Mouse (Mus musculus): ENCODE measurements around the gene Rpl24. TPM values are rescaled to one million over a fixed set of nuclear protein-coding genes. Genes with fewer than 3 reads are reported as not detected.

Rpl24 gene
- polyA plus RNA-seq, 1 experiment from 2014 or later = 499 TPM

Other genes starting within 250 kb of the Rpl24 start
- gene Nfkbiz, start 127.4 kb upstream of the Rpl24 start, polyA plus RNA-seq (2015; fragmentation: Nextera tagmentation; extraction: Ambion mirVana) = 1.3 and 1.6 TPM in 2 replicates
- gene Nxpe3, start 71.0 kb upstream of the Rpl24 start, polyA plus RNA-seq (2015; fragmentation: Nextera tagmentation; extraction: Ambion mirVana) = 1.7 and 2.1 TPM in 2 replicates
- gene Cep97, start 31.4 kb upstream of the Rpl24 start, polyA plus RNA-seq (2015; fragmentation: Nextera tagmentation; extraction: Ambion mirVana) = 17.5 and 19.4 TPM in 2 replicates
- 22.4 and 25.1 TPM in 2 replicates for gene Zbtb11, start 7.6 kb downstream of the Rpl24 start, polyA plus RNA-seq (2015; fragmentation: Nextera tagmentation; extraction: Ambion mirVana)
- 230 and 262 TPM in 2 replicates for gene Pcnp, start 63.5 kb downstream of the Rpl24 start, polyA plus RNA-seq (2015; fragmentation: Nextera tagmentation; extraction: Ambion mirVana)
- 27.1 and 27.4 TPM in 2 replicates for gene Trmt10c, start 71.5 kb downstream of the Rpl24 start, polyA plus RNA-seq (2015; fragmentation: Nextera tagmentation; extraction: Ambion mirVana)
- 59.9 and 60.2 TPM in 2 replicates for gene Senp7, start 82.1 kb downstream of the Rpl24 start, polyA plus RNA-seq (2015; fragmentation: Nextera tagmentation; extraction: Ambion mirVana)
- 0.16 and 0.23 TPM in 2 replicates for gene Impg2, start 238.0 kb downstream of the Rpl24 start, polyA plus RNA-seq (2015; fragmentation: Nextera tagmentation; extraction: Ambion mirVana)

Measured in forebrain, embryonic 16.5 days (tissue).